Mouse (Mus musculus) right cerebral cortex, postnatal 10 days (tissue): ENCODE measurements around the gene Rita1.
A peak's percentile ranks its signal among the peaks of the same experiment; 100 is the strongest.

Source experiments
- DNase-seq, 2 experiments: peaks; one replicate each; pipeline ENCODE4 v3.0.0; 2021; ENCODE audit warnings: low spot score in 2 of 2

Rita1 gene

GRCm38 (mm10) chr5:120627515-120628300, 15.3 kb upstream of the Rita1 start:
- DNase-seq: no peak

- no peak for DNase-seq
Measured at GRCm38 (mm10) chr5:120626399-120626798, 14.0 kb upstream of the Rita1 start.

GRCm38 (mm10) chr5:120624427-120624826, 12.0 kb upstream of the Rita1 start:
- peak in 1 of 2 experiments; percentile 60 for DNase-seq

DNA sequence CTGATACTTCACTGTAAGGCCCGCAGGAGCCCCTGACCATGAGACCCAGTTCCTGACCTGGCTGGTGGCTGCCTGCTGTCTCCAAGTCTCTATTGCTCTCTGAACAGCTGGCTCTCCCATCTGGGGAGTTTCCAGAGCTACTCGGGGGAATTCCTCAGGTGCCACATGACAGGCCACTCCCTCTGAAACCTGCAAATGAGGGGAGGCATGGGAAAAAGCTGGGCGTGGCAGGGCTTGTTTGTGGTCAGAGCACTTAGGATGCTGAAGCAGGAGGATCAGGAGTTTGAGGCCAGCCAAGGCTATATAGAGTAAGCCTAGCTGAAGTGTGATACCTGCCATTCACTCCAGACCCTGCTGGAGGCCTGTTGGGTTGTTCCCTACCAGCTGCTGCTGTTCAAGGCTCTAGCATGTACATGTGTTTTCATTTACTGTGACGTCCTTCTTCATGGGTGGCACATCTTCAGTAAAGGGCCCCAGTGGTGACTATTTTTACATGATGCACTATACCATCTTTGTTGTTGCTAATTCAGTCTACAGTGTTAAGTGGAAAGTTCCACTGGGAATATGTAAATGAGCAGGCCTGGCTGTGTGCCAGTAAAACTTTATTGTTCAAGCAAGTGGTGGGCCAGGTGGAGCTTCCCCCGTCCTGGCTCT, 9.9 kb upstream of the Rita1 start:
- peak in 1 of 2 experiments; percentile 71 for DNase-seq

GRCm38 (mm10) chr5:120621846-120622197, 9.4 kb upstream of the Rita1 start:
- DNase-seq: peak in 1 of 2 experiments; percentile 78

GRCm38 (mm10) chr5:120621078-120621765, 8.8 kb upstream of the Rita1 start:
- peak in 1 of 2 experiments; percentile 48 for DNase-seq

GRCm38 (mm10) chr5:120620375-120621077, 8.1 kb upstream of the Rita1 start:
- peak; percentile 89 to 91 for DNase-seq

- peak; percentile 65 to 79 for DNase-seq
Measured at GRCm38 (mm10) chr5:120619201-120619600, 6.8 kb upstream of the Rita1 start.

- DNase-seq: no peak
Measured at GRCm38 (mm10) chr5:120618778-120619177, 6.4 kb upstream of the Rita1 start.

- DNase-seq: peak in 1 of 2 experiments; percentile 53
Measured at GRCm38 (mm10) chr5:120615903-120616302, 3.5 kb upstream of the Rita1 start.

DNA sequence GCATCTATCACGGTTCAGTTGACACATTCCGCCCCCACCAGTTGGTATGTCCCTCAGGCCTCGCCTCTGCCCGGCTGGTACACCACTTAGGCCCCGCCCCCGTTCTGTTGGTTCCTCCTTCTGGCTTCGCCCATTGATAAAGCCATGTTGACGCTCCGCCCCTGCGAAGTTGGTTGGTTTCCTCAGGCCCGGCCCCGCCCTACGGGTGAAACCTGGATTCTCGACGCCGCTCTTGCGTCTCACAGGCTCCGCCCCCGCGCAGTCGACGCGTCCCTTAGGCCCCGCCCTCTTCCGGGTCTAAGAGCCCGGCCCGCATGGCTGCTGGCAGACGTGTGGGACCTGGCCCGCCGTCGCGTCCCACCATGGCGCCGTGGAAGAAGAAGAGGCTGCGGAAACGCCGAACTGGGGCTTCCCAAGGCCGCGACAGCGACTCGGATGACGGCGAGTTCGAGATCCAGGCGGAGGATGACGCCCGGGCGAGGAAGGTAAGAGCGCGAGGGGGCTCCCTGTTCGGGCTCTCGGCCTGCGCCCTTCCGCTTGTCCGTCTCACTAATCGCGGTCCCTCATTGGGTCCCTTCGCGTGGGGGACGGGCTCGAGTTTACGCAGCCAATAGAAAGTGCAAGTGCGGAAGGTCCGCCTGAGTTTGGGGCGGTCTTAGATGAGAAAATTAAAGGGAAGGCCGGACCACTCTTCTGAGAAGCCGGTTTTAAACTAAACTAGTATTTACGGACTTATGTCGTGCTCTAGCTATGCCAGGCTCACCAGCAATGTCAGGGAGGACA, 624 bp upstream of the Rita1 start:
- DNase-seq: peak; percentile 100

DNA sequence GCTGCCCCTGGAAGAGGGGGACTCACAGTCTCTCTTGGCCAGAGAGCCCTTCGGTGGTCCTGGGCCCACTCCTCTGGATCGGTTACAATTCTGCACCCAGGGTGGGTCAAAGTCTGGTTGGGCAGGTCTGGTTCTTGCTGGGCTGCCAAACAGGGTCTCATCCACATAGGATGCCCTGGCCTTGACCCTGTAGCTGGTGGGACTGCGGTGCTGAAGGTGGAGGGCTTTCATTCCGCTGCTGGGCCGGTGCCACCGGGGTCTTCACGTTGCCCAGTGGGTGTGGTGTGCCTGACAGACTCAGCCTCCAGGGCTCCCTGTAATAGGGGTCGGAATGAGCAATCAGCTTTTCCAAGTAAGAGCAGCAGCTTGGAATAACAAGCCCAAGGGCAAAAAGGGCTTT, 973 bp downstream of the Rita1 start:
- peak in 1 of 2 experiments; percentile 62 for DNase-seq

GRCm38 (mm10) chr5:120610906-120611305, 1.5 kb downstream of the Rita1 start:
- DNase-seq: peak in 1 of 2 experiments; percentile 65

GRCm38 (mm10) chr5:120609246-120609775, 3.1 kb downstream of the Rita1 start:
- peak in 1 of 2 experiments; percentile 58 for DNase-seq

- DNase-seq: no peak
Measured at GRCm38 (mm10) chr5:120607335-120607734, 5.1 kb downstream of the Rita1 start.

DNA sequence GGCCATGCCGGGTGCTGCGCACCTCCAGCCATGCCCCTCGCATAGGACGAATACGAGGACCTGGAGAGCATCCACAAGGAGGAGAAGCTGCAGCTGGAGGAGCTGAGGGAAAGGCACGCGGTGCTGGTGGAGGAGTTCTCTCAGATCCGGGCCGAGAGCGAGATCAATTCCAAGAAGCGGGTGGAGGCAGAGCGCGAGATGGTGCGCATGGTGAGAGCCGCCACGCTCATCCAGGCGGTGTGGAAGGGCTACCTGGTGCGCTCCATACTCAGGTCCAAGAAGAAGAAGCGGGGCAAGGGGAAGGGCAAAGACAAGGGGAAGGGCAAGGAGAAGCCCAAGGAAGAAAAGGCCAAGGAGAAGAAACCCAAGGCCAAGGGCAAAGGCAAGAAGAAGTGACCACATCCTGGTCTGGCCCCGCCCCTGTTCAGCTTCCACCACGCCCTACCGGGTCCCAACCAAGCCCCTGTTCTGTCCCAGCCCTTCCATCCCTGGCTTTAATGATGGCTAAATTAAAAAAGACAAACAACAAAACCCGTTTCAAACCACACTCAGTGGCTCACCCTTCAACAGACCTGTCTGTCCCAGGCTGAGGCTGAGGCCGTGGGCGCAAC, 5.7 kb downstream of the Rita1 start:
- no peak for DNase-seq

- peak; percentile 92 to 96 for DNase-seq
Measured at GRCm38 (mm10) chr5:120605688-120606087, 6.7 kb downstream of the Rita1 start.

DNA sequence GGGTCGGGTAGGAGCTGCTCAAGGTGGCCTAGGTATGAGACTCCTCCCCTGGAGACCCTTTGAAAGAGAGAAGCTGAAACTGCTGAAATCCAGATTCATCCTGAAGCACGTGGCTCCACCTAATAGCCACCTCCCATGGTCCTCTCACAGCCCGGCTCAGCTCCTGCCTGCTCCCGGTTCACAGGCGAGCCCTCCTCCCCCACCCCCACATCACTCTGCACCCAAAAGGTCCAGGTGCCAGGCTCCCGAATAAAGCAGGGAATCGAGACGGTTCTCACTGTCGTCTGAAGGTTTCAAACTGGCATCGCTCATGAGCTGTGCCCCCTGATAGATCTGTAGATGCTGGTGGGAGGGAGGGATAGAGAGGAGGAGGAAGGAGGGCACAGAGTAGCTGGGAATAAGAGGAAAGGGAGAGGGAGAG, 7.1 kb downstream of the Rita1 start:
- no peak for DNase-seq

- DNase-seq: peak; percentile 88 to 92
Measured at GRCm38 (mm10) chr5:120604839-120605238, 7.5 kb downstream of the Rita1 start.

DNA sequence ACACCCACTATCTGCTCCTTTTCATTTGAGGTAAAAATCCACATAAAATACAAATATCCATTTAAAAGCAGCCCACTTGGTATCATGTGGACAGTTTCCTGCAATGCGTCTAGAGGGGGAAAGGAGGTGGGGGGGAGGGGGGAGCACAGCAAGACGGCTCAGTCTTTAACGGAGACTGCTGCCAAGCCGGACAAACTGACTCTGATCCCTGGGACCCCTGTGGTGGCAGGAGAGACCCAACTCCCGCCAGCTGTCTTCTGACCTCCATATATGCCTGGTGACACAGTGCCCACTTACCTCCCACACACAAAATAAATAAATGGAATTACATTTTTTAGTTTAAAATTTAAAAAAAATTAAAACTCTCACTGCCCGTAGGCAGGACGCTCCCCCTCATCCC, 8.9 kb downstream of the Rita1 start:
- no peak for DNase-seq
